Mouse (Mus musculus) frontal cortex, postnatal 36 days (tissue): ENCODE results near the gene Dnaaf2.

Experiments
- DNase-seq, 2 experiments: peaks; one replicate each; pipeline ENCODE4 v3.0.0; 2022; ENCODE audit warnings: low spot score in 2 of 2

Gene Dnaaf2

DNA sequence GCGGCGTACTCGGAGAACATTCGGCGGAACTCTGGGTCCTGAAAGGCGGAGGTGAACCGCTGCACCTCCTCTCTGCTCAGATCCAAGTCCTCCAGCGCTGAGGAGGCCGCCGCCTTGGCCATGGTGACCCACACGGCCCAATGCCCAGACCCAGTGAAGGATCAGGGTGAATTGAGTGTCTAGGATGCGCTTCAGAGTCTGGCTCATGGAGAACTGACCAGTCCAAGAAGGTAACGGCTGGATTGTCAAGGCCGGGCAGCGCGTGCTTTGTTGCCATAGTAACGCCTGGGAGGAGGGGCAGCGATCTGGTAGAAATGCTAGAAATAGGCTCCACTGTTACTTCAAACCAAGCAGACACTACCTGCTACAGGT is at the start of gene Dnaaf2:
Gene Dnaaf2 (minus strand): TSS at position 266 of the 372 bp plus-strand sequence.
- DNase-seq = peak; percentile 60 to 62

DNA sequence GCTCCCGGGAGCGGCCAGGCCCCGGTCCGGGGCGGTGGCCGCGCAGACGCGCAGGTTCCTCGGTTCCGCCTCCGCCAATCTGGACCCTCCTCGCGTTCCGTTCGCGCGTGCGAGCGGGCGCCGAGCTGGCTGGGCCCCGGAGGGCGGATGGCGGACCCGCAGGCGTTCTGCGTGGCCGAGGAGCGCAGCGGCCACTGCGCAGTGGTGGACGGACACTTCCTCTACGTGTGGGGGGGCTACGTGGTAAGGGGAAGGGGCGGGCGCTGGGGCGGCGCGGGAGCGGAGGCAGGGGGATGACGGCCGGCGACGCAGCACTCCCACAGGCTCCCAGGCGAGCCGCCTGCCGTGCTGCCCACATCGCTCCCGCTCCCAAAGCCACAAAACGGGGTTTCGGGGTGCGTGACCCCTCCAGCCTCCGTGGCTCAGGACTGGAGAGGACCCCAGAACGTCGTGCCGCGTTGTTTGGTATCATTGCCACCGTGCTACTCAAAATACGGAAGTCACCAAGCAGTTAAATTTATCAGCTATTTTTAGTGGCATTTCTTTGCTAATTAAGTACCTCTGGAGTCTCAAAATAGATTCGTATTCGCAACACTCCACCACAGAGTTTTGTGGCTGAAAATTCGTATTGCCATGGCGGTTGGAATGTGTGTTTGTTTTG is 43.7 kb upstream of the Dnaaf2 start:
- peak; percentile 70 to 72 for DNase-seq

DNA sequence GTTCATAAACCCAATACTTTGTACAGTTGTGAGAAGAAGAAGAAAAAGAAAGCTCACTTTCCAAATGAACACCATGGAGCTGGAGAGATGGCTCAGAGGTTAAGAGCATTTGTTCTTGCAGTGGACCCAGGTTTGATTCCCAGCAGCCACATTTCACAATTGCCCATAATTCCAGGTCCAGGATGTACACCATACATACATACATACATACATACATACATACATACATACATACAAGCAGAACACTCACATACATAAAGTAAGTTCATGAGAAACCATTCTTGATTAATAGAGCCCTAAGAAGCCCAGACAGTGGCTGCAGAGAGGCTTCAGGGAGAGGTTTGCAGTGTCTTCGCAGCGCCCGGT is 43.2 kb upstream of the Dnaaf2 start:
- DNase-seq = no peak

DNA sequence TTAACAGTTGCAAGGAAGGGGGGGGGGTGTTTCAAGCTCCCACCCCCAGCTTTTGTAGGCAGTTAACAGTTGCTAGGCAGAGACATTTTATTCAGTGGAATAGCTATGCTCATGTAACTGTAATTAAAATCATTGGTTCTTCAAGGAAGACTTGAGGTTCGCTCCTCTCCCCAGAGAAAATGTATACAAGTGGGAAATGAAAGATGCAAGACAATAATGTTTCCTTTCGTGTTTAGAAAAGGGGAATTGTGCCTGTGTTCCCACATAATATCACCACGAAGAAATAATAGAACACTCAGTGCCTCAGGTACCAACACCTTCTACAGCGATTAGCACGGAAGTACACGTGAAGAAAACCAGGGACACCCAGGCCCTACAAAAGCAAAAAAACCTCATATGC is 42.6 kb upstream of the Dnaaf2 start, which contains the start of gene Klhdc1:
Gene Klhdc1 (plus strand): TSS at position 301 of the 400 bp plus-strand sequence.
- DNase-seq = peak in 1 of 2 experiments; percentile 5

DNA sequence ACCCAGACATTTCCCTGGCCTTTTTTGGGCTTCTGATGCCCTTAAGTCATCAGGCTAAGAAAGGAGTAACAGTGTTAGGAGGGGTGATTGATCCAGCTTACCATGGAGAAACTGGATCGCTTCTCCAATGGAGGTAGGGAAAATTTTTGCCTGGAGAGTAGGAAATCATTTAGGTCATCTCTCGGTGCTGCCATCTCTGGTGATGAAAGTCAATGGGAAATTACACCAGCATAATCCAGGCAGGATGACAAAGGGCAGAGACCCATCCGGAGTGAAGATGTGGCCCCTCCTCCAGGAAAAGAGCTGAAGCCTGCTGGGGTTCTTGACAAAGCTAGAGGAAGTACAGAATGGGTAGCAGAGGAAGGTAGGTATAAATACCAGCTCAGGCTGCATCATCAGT is 40.1 kb upstream of the Dnaaf2 start:
- no peak for DNase-seq

DNA sequence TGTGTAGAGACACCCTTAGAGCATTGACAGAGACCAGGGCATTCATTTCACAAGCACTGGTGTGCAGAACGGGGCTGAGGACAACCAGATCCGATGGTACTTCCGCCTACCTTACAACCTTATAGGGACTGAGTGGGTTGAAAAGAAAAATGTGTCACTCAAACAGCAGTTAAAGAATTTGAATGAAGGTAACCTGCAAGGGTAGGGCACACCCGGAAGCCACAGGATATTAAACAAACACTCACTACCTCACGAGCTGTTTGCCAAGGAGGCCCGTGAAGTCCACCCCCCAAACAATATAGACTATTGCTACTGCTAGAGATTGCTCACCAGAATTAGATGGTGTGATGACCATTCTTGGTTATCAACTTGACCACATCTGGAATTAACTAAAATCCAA is 37.6 kb upstream of the Dnaaf2 start:
- DNase-seq = no peak

DNA sequence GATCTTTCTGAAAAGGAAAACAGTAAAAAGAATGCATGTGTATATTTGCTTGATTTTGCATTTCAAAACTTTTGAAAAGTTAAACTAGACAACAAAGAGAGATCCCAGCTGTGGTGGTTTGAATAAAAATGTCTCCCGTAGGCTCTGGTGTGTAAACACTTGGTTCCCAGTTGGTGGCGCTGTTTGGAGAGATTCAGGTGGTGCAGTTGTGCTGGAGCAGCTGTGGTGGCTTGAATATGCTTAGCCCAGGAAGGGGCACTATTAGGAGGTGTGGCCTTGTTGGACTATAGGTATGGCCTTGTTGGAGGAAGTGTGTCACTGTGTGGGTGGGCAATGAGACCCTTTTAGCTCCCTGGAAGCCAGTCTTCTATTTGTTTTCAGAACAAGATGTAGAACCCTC is 31.0 kb upstream of the Dnaaf2 start:
- no peak for DNase-seq

DNA sequence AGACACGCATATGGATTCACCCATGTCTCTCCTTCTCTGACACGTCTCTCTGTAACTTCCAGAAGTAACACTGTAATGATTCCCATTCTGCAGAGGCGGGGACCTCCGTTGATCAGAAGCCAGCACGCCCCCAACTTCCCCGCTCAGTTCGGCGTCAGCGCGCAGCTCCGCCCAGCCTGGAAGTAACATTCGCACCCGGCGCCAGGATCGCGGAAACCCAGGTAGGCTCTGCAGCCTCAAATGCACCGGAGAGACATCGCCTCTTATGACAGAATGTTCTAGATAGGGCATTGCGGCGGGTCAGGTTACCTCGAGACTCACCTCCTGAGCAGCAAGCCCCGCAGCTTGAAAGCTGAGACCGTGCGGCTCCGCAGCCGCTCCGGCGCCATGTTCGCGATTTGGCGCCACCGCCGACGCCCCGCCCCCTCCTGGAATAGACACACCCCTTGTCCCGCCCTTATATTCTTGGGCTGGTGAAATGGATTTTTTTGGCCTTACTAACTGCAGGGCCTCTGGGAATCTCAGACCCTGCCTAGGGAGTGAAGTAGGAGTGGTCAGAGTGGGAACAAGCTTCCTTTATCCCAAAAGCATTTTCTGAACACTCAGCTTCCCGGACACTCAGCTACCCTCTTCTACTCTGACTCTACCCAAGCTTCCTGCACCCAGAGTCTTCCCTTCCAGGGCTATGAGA is 29.7 kb upstream of the Dnaaf2 start, which contains the start of gene Pole2:
Gene Pole2 (minus strand): TSS at position 420 of the 691 bp plus-strand sequence.
- DNase-seq = peak; percentile 81 to 85

DNA sequence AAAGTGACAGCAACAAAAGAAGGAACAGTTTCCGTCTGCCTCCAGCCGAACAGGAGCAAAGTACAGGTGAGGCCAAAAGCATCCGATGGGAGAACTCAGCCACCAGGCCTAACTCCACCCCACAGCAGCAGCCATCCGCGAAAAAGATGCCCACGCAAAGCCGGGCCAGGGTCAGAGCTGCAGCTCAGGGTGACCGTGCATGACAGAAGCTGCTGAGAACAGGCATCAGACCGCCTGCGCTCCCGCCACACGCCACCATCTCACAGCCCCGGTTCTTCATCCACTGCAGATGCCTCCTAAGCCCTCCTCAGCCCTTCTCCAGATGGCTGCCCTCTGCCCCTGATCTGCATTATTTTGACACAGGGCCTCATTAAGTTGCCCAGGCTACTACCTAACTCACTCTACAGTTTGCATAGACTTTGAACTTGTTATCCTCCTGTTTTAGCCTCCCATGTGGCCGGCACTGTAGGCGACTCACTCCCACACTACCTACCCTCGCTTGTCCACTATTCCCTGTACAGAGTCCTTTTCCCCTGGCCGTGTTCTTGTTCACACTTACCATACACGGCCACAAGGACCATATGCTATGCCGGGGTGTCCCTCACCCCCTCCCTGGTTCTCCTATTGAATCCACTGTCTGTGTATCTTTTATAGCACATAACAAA is 22.5 kb upstream of the Dnaaf2 start:
- DNase-seq = no peak

DNA sequence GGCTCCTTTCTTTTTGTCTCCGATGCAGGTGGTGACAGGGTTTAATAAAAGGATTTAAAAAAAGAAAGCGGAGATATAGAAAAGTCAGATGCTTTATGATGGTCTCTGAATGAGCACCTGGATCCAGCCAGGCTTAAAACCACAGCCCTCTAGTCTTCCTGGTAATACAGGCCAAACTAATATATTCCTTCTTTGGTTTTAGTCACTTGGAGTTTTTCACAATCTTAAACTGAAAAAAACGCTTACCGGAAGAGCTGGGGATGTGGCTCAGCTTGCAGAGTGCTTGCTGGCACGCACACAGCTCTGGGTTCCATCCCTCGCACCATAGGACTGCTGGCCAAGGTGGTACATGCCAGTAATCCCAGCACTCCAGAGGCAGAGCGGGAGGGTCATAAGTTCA is 18.4 kb upstream of the Dnaaf2 start:
- no peak for DNase-seq

DNA sequence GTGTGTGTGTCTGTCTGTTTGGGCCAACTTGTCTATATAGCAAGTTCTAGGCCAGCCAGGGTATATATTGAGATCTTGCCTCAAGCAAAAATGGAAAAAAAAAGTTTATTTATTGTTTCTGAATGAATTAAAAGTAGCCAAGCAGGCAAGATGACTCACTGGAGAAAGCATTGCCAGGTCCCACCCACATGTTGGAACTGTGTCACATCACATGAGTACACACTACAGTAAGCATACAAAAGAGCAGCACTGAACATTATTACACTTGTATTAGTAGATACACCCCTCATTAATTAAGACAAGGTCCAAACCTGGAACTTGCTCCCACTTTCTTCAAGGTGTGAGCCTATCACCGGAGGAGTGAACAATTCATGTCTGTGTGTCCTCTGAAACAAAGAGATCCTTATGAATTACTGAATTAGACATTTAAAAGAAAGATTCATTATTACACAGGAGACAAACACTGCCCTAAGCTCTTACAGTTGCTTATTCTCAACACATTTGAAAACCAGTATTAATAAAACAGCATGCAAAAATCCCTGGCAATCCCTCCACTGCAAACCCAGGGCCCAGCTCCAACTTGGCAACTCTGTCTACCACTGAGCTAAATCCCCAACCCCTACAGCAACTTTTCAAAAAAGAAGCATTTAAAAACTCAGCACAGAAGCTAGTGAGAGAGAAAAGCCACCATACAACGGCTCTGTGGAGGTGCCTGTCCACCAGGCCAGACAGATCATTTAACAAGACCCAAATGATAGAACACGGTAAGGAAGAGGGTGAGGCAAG is 17.0 kb upstream of the Dnaaf2 start:
- DNase-seq = peak; percentile 37 to 67

DNA sequence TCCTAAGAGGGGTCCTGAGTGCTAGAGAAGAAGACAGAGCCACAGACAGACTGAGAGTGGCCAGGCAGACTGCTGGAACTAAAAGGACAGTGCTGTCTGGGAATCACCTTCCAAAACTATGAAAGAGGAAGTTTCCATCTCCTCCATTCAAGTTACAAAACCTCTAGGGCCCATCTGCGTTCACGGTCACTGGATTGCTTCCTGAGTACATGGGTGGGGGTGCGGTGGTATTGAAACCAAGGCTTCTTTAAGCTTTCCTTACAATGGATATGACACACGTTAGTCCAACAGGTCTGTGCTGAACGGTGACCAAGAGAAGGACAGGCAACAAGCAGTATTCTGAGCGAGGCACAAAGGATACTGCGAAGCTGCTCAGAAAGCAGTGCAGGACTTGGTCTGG is 16.2 kb upstream of the Dnaaf2 start:
- no peak for DNase-seq

DNA sequence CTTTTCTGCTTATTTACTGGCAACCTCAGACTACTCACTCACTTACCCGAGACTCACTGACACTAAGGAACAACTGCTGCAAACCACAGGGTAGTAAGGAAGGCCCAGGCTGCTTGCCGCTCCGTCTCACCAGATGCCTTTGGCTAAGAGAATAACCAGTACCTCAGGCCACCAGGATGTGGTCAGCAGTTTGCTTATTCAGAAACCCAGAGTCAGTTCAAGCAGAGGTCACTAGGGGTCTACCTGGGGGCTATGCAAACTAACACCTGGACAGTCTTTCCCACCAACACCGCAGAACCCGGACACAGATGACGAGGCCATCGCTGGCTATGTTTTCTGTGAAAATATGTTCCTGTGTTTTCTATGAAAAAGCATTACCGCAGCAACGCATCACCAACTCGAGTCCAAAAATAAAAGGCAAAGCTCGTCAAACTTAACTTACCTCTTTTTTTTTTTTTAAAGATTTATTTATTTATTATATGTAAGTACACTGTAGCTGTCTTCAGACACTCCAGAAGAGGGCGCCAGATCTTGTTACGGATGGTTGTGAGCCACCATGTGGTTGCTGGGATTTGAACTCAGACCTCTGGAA is 15.1 kb upstream of the Dnaaf2 start:
- DNase-seq = no peak

DNA sequence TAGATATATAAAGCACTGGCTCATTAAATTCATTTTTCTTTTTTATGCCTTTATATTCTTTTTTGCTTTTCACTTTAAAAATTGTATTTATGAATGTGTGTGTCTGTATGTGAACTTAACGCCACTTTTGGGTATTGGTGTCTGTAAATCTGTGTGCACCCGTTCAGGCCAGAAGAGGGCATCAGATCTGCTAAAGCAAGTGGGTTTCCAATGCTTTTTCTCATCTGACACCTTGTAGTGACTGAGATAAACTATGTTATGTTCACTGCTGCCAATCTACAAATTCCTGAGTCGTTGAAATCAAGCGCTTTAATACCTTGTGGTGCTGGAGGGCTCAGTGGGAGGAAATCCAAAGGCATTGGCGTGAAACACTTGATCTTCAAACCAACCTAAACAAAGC is 12.8 kb upstream of the Dnaaf2 start:
- no peak for DNase-seq

DNA sequence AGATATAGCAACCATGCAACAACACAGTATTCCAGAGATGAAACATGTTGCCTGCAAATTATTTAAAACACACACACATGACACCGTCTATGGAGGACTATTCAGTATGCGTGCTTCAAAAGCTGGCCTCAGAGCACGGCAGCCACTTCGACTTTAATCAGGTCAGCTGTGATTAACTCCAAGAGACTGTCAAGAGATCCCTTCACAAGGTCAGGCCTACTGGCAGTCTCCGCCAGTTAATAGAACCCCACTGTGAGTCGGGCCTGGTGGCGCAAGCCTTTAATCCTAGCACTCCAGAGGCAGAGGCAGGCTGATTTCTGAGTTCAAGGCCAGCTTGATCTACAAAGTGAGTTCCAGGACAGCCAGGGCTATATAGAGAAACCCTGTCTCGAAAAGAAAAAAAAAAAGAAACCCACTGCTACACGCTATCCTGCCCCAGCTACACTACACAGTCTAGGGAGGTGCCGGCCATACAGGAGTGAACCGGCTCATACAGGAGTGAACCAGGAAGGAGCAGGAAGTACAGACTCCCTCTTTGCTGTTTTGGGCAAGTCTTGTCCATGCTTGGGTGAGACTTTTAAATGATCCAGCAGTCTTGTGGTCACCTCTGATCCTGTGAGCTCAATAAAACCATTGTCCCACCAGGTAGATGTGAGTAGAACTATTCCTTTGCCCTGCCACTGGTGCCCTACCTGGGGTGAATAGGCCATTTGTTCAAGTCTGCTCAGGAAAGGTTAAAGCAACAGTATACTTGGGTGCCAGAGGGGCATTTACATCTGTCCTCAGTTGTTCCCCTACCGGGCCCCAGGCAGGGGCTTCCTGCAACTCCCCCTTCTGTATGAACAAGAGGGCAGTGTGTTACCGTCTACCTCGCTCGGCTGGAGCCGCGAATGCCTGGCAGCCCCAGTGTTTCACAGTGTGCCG is 12.1 kb upstream of the Dnaaf2 start:
- no peak for DNase-seq

DNA sequence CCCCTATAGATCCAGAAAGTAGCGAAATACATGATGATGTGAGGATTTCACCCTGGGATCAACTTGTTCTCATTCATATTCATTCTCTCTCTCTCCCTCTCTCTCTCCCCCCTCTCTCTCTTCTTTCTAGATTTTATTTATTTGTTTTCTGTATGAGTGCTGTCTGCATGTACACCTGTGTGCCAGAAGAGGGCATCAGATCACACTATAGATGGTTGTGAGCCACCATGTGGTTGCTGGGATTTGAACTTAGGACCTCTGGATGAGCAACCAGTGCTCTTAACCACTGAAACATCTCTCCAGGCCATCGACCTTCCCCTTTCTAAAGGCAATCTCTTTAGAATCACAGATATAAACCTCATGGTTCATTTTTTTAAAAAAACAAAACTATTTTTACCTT is 10.3 kb upstream of the Dnaaf2 start:
- no peak for DNase-seq

DNA sequence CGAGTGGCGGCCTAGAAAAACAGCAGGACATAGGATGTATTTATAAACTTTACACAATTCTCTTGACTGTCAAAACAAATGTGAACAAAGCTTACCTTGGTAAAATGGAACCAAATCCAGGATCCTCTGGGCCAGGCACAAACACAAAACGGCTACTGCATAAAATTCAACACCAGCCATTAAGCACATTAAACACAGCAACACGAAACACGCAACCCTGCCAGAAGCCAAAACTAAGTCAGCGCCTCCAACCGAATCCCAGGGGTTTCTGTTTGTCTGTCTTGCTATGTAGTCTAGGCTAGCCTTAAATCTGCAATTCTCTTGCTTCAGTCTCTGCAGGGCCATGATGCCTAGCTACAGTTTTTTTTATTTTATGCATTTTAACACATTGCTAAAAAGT is 9.7 kb upstream of the Dnaaf2 start:
- no peak for DNase-seq

DNA sequence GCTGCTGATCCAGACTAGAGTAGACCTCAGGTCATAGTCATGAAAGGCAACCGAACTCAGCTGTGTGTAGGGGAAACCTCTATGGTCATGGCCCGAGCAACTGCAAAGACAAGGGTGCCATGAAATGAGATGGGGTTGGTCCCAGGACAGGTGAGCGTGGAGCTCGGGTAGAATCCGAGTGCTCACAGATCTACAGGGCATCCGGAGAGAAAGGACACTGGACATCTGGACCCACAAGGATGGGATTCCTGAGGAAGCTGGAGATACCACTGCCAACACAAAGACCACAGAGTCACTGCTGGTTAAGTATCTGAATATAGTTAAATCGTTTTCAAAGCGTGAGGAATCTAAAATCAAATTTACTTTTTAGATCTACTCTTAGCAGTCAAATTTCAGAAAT is 9.2 kb upstream of the Dnaaf2 start:
- DNase-seq = no peak

DNA sequence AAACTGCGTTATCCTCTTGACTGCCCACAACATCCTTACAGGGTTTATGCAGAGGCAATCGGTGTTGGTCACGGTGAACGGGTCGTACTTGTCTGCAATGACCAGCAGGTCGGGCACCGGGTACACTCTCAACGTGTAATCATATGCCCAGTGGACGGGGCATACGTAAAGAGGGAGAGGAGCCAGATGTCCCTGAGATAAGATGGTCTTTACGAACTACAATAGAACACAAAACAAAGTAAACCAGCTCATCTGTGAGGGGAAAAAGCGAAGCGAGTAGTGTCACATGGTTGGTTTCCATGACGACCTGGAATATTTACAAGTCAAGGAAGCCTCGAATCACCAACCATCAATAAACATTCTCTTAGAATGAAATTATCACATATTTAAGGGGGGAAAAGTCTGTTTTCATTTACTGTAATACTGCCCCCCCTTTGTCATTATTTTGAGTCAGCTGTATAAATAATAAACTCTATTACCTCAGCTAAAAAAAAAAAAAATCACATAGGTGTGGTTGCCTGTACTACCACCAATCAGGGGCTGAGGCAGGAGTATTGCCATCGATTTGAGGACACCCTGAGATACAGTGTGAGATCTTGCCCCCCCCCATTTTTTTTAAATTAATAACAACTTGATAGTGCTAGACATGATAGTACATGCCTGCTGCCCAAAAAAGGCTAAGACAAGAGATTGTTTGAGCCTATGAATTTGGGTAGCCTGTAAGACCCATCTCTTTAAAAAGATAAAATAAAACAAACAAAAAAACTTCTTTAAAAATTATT is 6.0 kb upstream of the Dnaaf2 start, which contains the start of gene Gm49384:
Gene Gm49384 (minus strand): TSS at position 216 of the 782 bp plus-strand sequence.
- DNase-seq = no peak

DNA sequence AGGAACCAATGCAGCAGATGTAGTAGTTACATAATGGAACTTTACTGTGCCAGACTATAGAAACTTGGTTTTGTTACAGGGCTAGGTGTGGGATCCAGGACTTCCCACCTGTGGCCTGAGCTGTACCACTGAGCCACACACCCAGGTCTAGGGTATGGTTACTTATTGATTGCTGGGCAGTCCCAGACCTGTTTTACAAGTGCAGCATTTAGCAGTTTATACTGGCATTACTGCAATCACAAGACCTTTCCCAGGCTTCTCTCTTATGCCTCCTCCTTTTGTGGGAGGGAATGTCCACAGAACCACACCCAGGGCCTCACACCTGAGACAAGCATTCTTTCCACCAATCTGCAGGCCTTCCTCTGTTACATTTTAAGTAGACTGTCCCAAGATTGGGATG is 756 bp upstream of the Dnaaf2 start:
- no peak for DNase-seq
